Mouse (Mus musculus): ENCODE results near the gene Ces1g.

Gene Ces1g

DNA sequence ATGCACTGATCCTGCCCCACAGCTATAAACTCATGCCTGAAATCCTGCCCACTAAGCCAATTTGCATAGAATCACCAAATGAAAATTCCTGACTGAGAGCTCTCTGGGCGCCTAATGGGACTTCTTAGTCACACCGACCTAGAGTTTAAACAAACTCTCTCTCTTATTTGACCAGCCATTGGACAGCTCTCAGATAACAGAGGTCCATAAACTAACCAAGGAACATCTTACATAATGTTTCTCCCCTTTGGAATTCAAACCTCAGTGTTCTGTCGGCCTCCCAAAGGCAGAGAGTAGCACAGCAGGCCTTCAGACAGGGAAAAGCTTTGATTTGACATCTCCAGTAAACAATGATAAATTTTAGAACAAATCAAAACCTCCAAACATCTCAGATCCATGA lies at the start of gene Ces1g:
Gene Ces1g (minus strand): TSS at position 102 of the 400 bp plus-strand sequence.
- DNase-seq (ENCODE audit: low spot score in 2 of 2), result no peak

DNA sequence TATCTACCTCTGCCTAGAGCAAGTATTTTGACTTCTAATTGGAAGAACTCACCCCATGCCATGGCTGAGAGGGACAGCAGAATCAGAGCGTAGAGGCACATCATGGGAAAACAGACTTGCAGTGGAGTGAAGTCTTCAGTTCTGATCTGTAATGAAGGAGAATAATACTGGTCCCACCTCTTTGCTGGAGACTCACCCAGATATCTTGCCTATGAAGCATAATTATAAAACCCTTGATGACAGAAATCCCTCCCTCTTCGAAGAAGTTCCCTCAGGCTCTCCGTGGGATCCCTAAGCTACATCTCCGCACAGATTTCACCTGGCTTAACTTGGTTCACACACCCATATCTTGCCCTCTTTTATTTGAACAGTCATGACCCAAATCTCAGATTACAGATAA lies 42.5 kb upstream of the Ces1g start, which contains the start of gene Ces1h:
Gene Ces1h (minus strand): TSS at position 101 of the 400 bp plus-strand sequence.
- no peak for DNase-seq (ENCODE audit: low spot score in 2 of 2)

GRCm38 (mm10) chr8:93369481-93369880 lies 32.4 kb upstream of the Ces1g start:
- no peak for DNase-seq (ENCODE audit: low spot score in 2 of 2)

GRCm38 (mm10) chr8:93360113-93360512 lies 23.0 kb upstream of the Ces1g start:
- DNase-seq (ENCODE audit: low spot score in 2 of 2), result no peak

- DNase-seq (ENCODE audit: low spot score in 2 of 2), result no peak
These were observed 2.4 kb upstream of the Ces1g start for GRCm38 (mm10) chr8:93339531-93339930.

DNA sequence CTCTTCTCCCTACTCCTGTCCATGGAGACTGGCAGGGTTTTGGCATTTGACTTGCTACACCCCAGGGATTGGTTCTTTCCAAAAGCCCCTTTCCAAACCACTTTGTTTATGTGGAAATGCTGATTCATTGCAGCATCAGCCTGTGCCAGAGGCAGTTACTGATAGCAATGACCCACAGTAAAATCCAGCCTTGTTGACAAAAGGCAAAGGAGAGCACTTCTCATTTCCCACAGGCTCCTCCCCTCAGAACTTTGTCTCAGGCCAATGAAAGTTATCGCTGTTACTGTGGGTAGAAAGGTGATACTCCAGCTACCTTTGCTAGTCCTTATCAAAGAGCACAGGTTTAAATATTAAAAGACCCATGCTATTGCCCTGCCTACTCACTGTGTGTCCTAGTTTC lies 4.4 kb downstream of the Ces1g start:
- peak in 1 of 2 experiments; percentile 5 for DNase-seq (ENCODE audit: low spot score in 2 of 2)

GRCm38 (mm10) chr8:93331151-93331550 lies 6.0 kb downstream of the Ces1g start:
- DNase-seq (ENCODE audit: low spot score in 2 of 2), result no peak

DNA sequence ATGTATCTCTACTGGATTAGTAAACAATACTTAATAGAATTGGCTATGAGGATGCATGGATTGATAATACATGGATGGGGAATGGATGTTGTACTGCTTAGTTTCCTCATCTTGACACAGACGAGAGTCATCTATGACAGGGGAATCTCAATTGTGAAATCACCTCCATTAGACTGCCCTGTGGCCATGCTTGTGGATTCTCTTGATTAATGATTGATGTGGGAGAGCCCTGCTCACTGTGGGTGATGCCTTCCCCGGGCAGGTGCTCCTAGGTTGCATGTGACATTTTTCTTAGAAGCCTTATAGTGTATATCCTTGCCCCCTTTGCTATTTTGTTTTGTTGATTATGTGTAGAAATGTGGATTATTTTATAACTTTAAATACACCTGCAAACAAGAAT lies 12.0 kb downstream of the Ces1g start:
- no peak for DNase-seq (ENCODE audit: low spot score in 2 of 2)

DNA sequence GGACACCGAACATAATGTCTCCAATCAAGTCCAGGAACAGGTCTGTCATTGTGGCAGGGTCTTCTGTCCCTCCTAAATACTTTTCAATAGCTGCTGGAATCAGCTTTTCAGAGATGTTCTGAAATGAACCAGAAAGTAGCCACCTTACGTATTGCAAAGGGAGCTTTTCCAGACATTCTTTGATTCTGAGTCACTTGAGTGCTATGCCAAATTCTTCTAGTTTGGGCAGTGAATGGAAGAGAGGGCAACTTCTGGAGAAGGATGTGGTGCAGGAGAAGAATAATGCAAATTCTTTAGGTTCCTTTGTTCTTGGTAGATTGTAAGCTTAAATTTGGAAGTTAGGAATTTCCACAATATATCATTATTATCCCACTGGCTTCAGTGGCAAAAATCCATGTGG lies 20.1 kb downstream of the Ces1g start:
- no peak for DNase-seq (ENCODE audit: low spot score in 2 of 2)

GRCm38 (mm10) chr8:93315557-93315956 lies 21.6 kb downstream of the Ces1g start:
- DNase-seq (ENCODE audit: low spot score in 2 of 2), result no peak

DNA sequence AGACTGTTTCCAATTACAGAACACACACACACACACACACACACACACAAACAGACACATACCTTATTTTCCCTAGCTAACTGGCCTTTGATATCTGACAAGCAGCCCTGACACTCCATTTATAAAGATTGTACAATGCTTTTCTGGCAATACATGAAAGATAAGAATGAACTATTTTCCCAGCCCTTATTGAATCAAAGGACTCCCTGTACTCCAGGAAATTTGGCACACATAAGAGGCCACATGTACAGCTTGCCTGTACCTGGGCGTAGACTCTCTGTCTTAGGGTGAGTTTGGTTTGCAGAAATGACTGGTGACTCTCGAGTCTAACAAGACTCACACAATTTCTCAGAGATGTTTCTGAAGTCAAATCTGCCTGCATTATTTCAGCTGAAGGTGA lies 53.2 kb downstream of the Ces1g start:
- DNase-seq (ENCODE audit: low spot score in 2 of 2), result no peak

- DNase-seq (ENCODE audit: low spot score in 2 of 2), result no peak
These were observed 54.8 kb downstream of the Ces1g start for GRCm38 (mm10) chr8:93282349-93282748.

DNA sequence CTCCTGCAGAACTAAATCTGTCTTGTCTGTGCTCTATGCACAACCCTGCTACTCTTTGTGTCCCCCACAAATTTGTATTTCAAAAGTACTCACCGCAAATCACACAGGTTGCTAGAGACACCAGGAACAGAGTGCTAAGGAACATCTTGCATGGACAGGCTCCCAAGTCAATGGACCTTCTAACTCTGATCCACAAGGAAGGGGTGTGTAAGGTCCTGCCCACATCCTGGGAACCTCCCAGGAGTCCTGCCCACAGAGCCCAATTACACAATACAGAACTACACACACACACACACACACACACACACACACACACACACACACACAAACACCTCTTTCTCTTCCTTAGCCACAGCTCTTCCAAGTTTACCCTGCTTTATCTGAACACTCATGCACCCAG lies 57.6 kb downstream of the Ces1g start, which contains the start of gene Ces1f:
Gene Ces1f (minus strand): TSS at position 192 of the 400 bp plus-strand sequence.
- no peak for DNase-seq (ENCODE audit: low spot score in 2 of 2)

GRCm38 (mm10) chr8:93278176-93278805 lies 58.8 kb downstream of the Ces1g start:
- no peak for DNase-seq (ENCODE audit: low spot score in 2 of 2)

DNA sequence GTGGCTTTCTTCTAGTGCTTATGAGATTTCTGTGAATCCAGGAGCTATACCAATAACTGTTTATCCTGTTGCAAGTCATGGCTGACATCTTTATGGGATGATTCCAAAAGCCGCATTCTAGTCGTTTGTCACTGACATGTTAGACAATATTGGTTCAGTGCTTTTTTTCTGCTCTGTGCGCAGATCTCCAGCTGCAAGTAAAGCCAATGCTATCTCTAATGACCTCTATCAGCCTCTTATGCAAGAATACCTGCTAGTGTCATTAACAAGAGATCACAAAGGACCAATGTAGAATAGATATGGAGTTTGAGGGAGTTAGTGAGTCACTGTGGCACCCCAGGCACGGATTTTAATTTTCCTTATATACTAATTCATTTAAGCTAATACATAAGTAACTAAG lies 62.5 kb downstream of the Ces1g start:
- no peak for DNase-seq (ENCODE audit: low spot score in 2 of 2)

- DNase-seq (ENCODE audit: low spot score in 2 of 2), result no peak
These were observed 63.8 kb downstream of the Ces1g start for GRCm38 (mm10) chr8:93273321-93273720.

DNA sequence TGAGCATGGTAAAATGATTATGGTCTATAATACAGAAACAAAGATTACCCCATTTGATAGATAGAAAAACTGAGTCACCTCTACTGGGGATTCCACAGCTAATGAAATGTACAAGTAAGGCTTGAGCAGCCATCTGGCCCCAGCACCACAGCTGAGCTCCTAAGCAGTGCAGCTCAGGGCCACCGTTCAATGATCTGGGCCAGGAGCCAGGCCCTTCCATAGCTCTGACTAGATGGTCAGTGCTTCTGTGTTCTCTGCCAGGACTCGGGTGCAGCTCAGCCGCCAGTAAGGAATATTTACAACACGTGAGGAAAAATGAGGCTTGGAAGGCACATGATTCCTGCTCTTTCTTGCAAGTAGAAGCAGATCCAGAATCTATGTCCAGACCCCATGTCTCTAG lies 64.4 kb downstream of the Ces1g start:
- DNase-seq (ENCODE audit: low spot score in 2 of 2), result peak in 1 of 2 experiments; percentile 22

- peak in 1 of 2 experiments; percentile 5 for DNase-seq (ENCODE audit: low spot score in 2 of 2)
These were observed 75.7 kb downstream of the Ces1g start for GRCm38 (mm10) chr8:93261436-93261835.

DNA sequence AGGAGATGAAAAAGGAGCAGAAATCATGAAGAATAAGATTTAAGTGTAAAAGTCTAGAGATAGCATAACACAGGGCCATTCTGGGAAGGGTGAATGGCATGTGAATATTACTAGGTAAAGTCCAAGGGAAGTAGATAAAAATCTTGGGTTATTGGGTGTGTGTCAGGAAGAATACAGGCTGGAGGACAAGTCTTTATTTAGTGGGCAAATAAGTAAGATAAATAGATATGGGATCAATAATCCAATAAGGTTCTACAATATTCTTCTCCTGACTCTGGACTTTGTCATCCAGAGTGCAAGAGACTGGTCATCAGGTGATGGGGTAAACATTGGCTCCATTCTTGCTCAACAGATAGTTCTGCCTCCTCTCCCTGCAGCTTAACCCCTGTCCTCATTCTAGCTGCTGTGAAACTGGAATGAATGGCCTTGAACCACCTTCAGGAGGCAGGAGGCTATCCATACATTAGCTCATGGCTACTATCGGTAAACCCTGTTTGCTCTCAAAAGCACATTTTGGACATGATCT lies 84.6 kb downstream of the Ces1g start:
- no peak for DNase-seq (ENCODE audit: low spot score in 2 of 2)
